In genomic region chr9:24774160-24774969, GRCm38 (mm10) we compare ENCODE assay signal across 9 mouse cellular contexts. TPM values are rescaled to one million over a fixed set of nuclear protein-coding genes. Genes with fewer than 3 reads are reported as not detected.
DNase-seq lines count a peak whose midpoint lies in the region; ATAC-seq and TF ChIP-seq lines count a peak whose summit lies in the region.
"Had no signal": no experiment of that assay in that cellular context is flagged by ENCODE, and none has a peak within 500 bp of the region (broad histone marks: within the 10 kb centered on the region; RNA-seq: fewer than 3 reads in every experiment).

TSS of gene Tbx20 (minus strand) at chr9:24774303.

- no peak within 1 kb of the TSS for H3K4me3 ChIP-seq in cerebellum, adult 2 months (replicated peaks; ENCODE audit: insufficient read depth, low read depth, low read length)
- peak within 1 kb of the TSS; percentile 40 for H3K4me3 ChIP-seq in embryonic facial prominence, embryonic 13.5 days
- H3K4me3 ChIP-seq in limb, embryonic 15.5 days = peak within 1 kb of the TSS; percentile 35
- peak within 1 kb of the TSS; percentile 17 for H3K4me3 ChIP-seq in small intestine, adult 2 months (ENCODE audit: low read depth, low read length)
- H3K4me3 ChIP-seq: erythroblast, embryonic 14.5 days had no signal

- H3K4me2 ChIP-seq in embryonic facial prominence, embryonic 13.5 days = peak within 1 kb of the TSS; percentile 58
- peak within 1 kb of the TSS; percentile 51 for H3K4me2 ChIP-seq in limb, embryonic 15.5 days

- no peak within 1 kb of the TSS for H3K27ac ChIP-seq in cerebellum, adult 2 months (ENCODE audit: insufficient read depth, low read length)
- H3K27ac ChIP-seq in embryonic facial prominence, embryonic 13.5 days = no peak within 1 kb of the TSS
- H3K27ac ChIP-seq in limb, embryonic 15.5 days = no peak within 1 kb of the TSS
- no peak within 1 kb of the TSS for H3K27ac ChIP-seq in small intestine, adult 2 months (ENCODE audit: insufficient read depth, low read depth, low read length)

- peak; percentile 72; the same call in 1 of the 2 replicates for ATAC-seq in embryonic facial prominence, embryonic 13.5 days (ENCODE audit: insufficient number of reproducible peaks, insufficient read depth, low FRiP score, low TSS enrichment, low read depth)
- peak; percentile 75; the same call in 1 of the 2 replicates for ATAC-seq in limb, embryonic 15.5 days (ENCODE audit: insufficient number of reproducible peaks, low FRiP score, low TSS enrichment, low read depth)

- intact Hi-C loops in heart, postnatal 36 days (cut with DNase I) = loop anchor here (5.0 kb wide), 1 partner anchor 123 kb away; no protein-coding TSS in a partner anchor

- H3K27me3 ChIP-seq in cerebellum, adult 2 months (ENCODE audit: control insufficient read depth, insufficient read depth, low read length) = peaks cover 8% of the 10 kb centered on the region; the same call in 1 of the 2 replicates
- H3K27me3 ChIP-seq in embryonic facial prominence, embryonic 13.5 days = peaks cover 99% of the 10 kb centered on the region
- peaks cover 99% of the 10 kb centered on the region for H3K27me3 ChIP-seq in limb, embryonic 15.5 days
- H3K27me3 ChIP-seq in small intestine, adult 2 months (ENCODE audit: control insufficient read depth, insufficient read depth, low read length) = peaks cover 80% of the 10 kb centered on the region

- no peak for TF ChIP-seq POLR2A in cerebellum, adult 2 months (IDR thresholded peaks at IDR 0.05; ENCODE audit: borderline replicate concordance, insufficient read depth, low read length)
- TF ChIP-seq POLR2A in small intestine, adult 2 months (IDR thresholded peaks at IDR 0.05; ENCODE audit: low read depth, low read length) = no peak

- 2% methylated on average over 40 of the region's 40 CpGs for WGBS in cerebellum, adult 2 months
- under 1% methylated on average over 40 of the region's 40 CpGs for WGBS in embryonic facial prominence, embryonic 13.5 days
- 1% methylated on average over 40 of the region's 40 CpGs for WGBS in limb, embryonic 15.5 days
- 1% methylated on average over 40 of the region's 40 CpGs for WGBS in small intestine, adult 2 months

- no peaks in the 10 kb centered on the region for H3K4me1 ChIP-seq in cerebellum, adult 2 months (ENCODE audit: control insufficient read depth, insufficient read depth, low read length)
- peaks cover 31% of the 10 kb centered on the region for H3K4me1 ChIP-seq in embryonic facial prominence, embryonic 13.5 days
- H3K4me1 ChIP-seq in limb, embryonic 15.5 days = peaks cover 30% of the 10 kb centered on the region
- H3K4me1 ChIP-seq in small intestine, adult 2 months (ENCODE audit: control insufficient read depth, insufficient read depth, insufficient read length, low read length) = peaks cover 11% of the 10 kb centered on the region

- no peak for TF ChIP-seq CTCF in cerebellum, adult 2 months (IDR thresholded peaks at IDR 0.05; ENCODE audit: borderline replicate concordance, insufficient read depth, low read depth, low read length)
- no peak for TF ChIP-seq CTCF in small intestine, adult 2 months (IDR thresholded peaks at IDR 0.05; ENCODE audit: extremely low read depth, insufficient read length, insufficient replicate concordance, low read depth, low read length)

- peak; percentile 20 to 28 for DNase-seq in cerebellum, postnatal 14 days
- no peak for DNase-seq in cerebellum, adult 2 months
- peak; percentile 87 to 91 for DNase-seq in heart, postnatal 36 days
- no peak for DNase-seq in ovary, postnatal 14 days (ENCODE audit: low spot score)
- DNase-seq in cerebellum, adult 18-20 months = no peak

- H3K9ac ChIP-seq in embryonic facial prominence, embryonic 13.5 days = no peak within 1 kb of the TSS
- no peak within 1 kb of the TSS for H3K9ac ChIP-seq in limb, embryonic 15.5 days

- H3K36me3 ChIP-seq in embryonic facial prominence, embryonic 13.5 days = no peaks in the 10 kb centered on the region
- H3K36me3 ChIP-seq in limb, embryonic 15.5 days = no peaks in the 10 kb centered on the region
- no peaks in the 10 kb centered on the region for H3K36me3 ChIP-seq in small intestine, adult 2 months (ENCODE audit: control insufficient read depth, insufficient read depth, low read length)

- H3K9me3 ChIP-seq in embryonic facial prominence, embryonic 13.5 days = no peaks in the 10 kb centered on the region; the same call in 1 of the 2 replicates
- H3K9me3 ChIP-seq in limb, embryonic 15.5 days = no peaks in the 10 kb centered on the region

RNA-seq across cellular contexts. Expression of gene Tbx20, which starts in this region (rescaled TPM):
- 0.16 and 0.29 TPM in 2 replicates for polyA plus RNA-seq in cerebellum, adult 2 months (2012; rRNA removed)
- 0.10 and 0.56 TPM in 2 replicates for polyA plus RNA-seq in embryonic facial prominence, embryonic 13.5 days (2015; fragmentation: Nextera tagmentation; extraction: Ambion mirVana)
- 10 to 100 TPM; 69.2 to 97.3 TPM for total RNA-seq in heart, postnatal 36 days (2021)
- 0.01 TPM in 1 of 2 replicates, not detected in the other for polyA plus RNA-seq in limb, embryonic 15.5 days (2015; fragmentation: Nextera tagmentation; extraction: Ambion mirVana)
- not detected in 2 replicates for polyA plus RNA-seq in small intestine, adult 2 months (2012; rRNA removed)
- polyA plus RNA-seq: erythroblast, embryonic 14.5 days had no signal

Comparison
In these comparisons a context has a peak if more than half of its experiments do, and no peak if none do; other contexts are left out.
1. DNase-seq: peak in cerebellum, postnatal 14 days (2 of 2) and heart, postnatal 36 days (2 of 2); none in cerebellum, adult 2 months (0 of 2), ovary, postnatal 14 days (single experiment) and cerebellum, adult 18-20 months (0 of 2).
2. Peak in ATAC-seq, H3K4me3 ChIP-seq and H3K4me2 ChIP-seq in embryonic facial prominence, embryonic 13.5 days; RNA of the gene not detected or under 1 TPM.
3. Peak in ATAC-seq, H3K4me3 ChIP-seq and H3K4me2 ChIP-seq in limb, embryonic 15.5 days; RNA of the gene not detected or under 1 TPM.